Mouse (Mus musculus): ENCODE measurements at regions not wholly inside any gene's neighbourhood (a gene's known extent, or its start where the extent isn't known, plus 50 kb on each side); places are given as distances from the start of the nearest gene placed in this dataset.

- no peaks in the 10 kb centered on the region for H3K4me1 ChIP-seq (replicated peaks; ENCODE audit: control insufficient read depth in 2 of 2, insufficient read depth in 2 of 2, low read length in 1 of 2)
- no peaks in the 10 kb centered on the region for H3K27me3 ChIP-seq (ENCODE audit: control insufficient read depth, insufficient read depth, low read length)
- TF ChIP-seq CTCF (IDR thresholded peaks at IDR 0.05; ENCODE audit: low read depth) = no peak
- TF ChIP-seq EP300 (IDR thresholded peaks at IDR 0.05; ENCODE audit: low read depth) = no peak
- ATAC-seq (ENCODE audit: insufficient read depth) (no peak), DNase-seq (ENCODE audit: low read depth in 3 of 3, low spot score in 3 of 3) (no peak)
- no peak overlapping the region for H3K9ac ChIP-seq (replicated peaks)
- no peak overlapping the region for H3K4me2 ChIP-seq (ENCODE audit: low read depth)
- H3K4me3 ChIP-seq (ENCODE audit: insufficient read depth in 1 of 2, low read depth in 2 of 2, low read length in 2 of 2) = no peak overlapping the region
- no peak overlapping the region for H3K27ac ChIP-seq
- no peaks in the 10 kb centered on the region for H3K9me3 ChIP-seq (ENCODE audit: control insufficient read depth, low read length)
- WGBS (ENCODE audit: insufficient replicate concordance) = 69% methylated on average over 3 of the region's 3 CpGs
- no peaks in the 10 kb centered on the region for H3K36me3 ChIP-seq (replicated peaks; ENCODE audit: control insufficient read depth, insufficient read depth, low read depth)
These were observed 225.8 kb downstream of the Nfkbiz start for GRCm38 (mm10) chr16:55612873-55613272.

- no peaks in the 10 kb centered on the region for H3K27me3 ChIP-seq (ENCODE audit: control insufficient read depth, insufficient read depth, low read length)
- no peaks in the 10 kb centered on the region for H3K9me3 ChIP-seq (ENCODE audit: control insufficient read depth, low read length)
- TF ChIP-seq EP300 (IDR thresholded peaks at IDR 0.05; ENCODE audit: low read depth) (no peak), CTCF (IDR thresholded peaks at IDR 0.05; ENCODE audit: low read depth) (no peak)
- 58% methylated on average over 5 of the region's 5 CpGs for WGBS (ENCODE audit: insufficient replicate concordance)
- DNase-seq (ENCODE audit: low read depth in 3 of 3, low spot score in 3 of 3) = no peak
- no peak overlapping the region for H3K4me3 ChIP-seq (ENCODE audit: insufficient read depth in 1 of 2, low read depth in 2 of 2, low read length in 2 of 2)
- H3K27ac ChIP-seq = no peak overlapping the region
- no peak overlapping the region for H3K9ac ChIP-seq (replicated peaks)
- H3K4me2 ChIP-seq (ENCODE audit: low read depth) = no peak overlapping the region
- H3K4me1 ChIP-seq (replicated peaks; ENCODE audit: control insufficient read depth in 2 of 2, insufficient read depth in 2 of 2, low read length in 1 of 2) = no peaks in the 10 kb centered on the region
- H3K36me3 ChIP-seq (replicated peaks; ENCODE audit: control insufficient read depth, insufficient read depth, low read depth) = no peaks in the 10 kb centered on the region
- ATAC-seq (ENCODE audit: insufficient read depth) = no peak
These were observed 226.7 kb downstream of the Nfkbiz start for GRCm38 (mm10) chr16:55612001-55612400.

GRCm38 (mm10) chr16:55611172-55611571 is 227.5 kb downstream of the Nfkbiz start:
- TF ChIP-seq EP300 (IDR thresholded peaks at IDR 0.05; ENCODE audit: low read depth) = no peak
- TF ChIP-seq CTCF (IDR thresholded peaks at IDR 0.05; ENCODE audit: low read depth) = no peak

GRCm38 (mm10) chr16:55608361-55608760 is 230.3 kb downstream of the Nfkbiz start:
- Histone ChIP-seq H3K4me2 (ENCODE audit: low read depth) (no peak overlapping the region), H3K4me3 (ENCODE audit: insufficient read depth in 1 of 2, low read depth in 2 of 2, low read length in 2 of 2) (no peak overlapping the region), H3K9me3 (ENCODE audit: control insufficient read depth, low read length) (no peaks in the 10 kb centered on the region), H3K9ac (replicated peaks) (no peak overlapping the region), H3K4me1 (replicated peaks; ENCODE audit: control insufficient read depth in 2 of 2, insufficient read depth in 2 of 2, low read length in 1 of 2) (no peaks in the 10 kb centered on the region), H3K27me3 (ENCODE audit: control insufficient read depth, insufficient read depth, low read length) (no peaks in the 10 kb centered on the region), H3K36me3 (replicated peaks; ENCODE audit: control insufficient read depth, insufficient read depth, low read depth) (no peaks in the 10 kb centered on the region), H3K27ac (no peak overlapping the region)
- TF ChIP-seq EP300 (IDR thresholded peaks at IDR 0.05; ENCODE audit: low read depth) = no peak
- TF ChIP-seq CTCF (IDR thresholded peaks at IDR 0.05; ENCODE audit: low read depth) = no peak
- DNase-seq (ENCODE audit: low read depth in 3 of 3, low spot score in 3 of 3) (no peak), ATAC-seq (ENCODE audit: insufficient read depth) (no peak)
- WGBS (ENCODE audit: insufficient replicate concordance) = 52% methylated on average over 3 of the region's 3 CpGs

More at GRCm38 (mm10) chr16:55611172-55611571, 227.5 kb downstream of the Nfkbiz start:
- no peaks in the 10 kb centered on the region for H3K27me3 ChIP-seq (ENCODE audit: control insufficient read depth, insufficient read depth, low read length)
- H3K4me2 ChIP-seq (ENCODE audit: low read depth) = no peak overlapping the region
- no peaks in the 10 kb centered on the region for H3K4me1 ChIP-seq (replicated peaks; ENCODE audit: control insufficient read depth in 2 of 2, insufficient read depth in 2 of 2, low read length in 1 of 2)
- H3K9ac ChIP-seq (replicated peaks) = no peak overlapping the region
- H3K36me3 ChIP-seq (replicated peaks; ENCODE audit: control insufficient read depth, insufficient read depth, low read depth) = no peaks in the 10 kb centered on the region
- H3K27ac ChIP-seq = no peak overlapping the region
- H3K9me3 ChIP-seq (ENCODE audit: control insufficient read depth, low read length) = no peaks in the 10 kb centered on the region
- no peak for DNase-seq (ENCODE audit: low read depth in 3 of 3, low spot score in 3 of 3)
- no peak overlapping the region for H3K4me3 ChIP-seq (ENCODE audit: insufficient read depth in 1 of 2, low read depth in 2 of 2, low read length in 2 of 2)
- no peak for ATAC-seq (ENCODE audit: insufficient read depth)
- 63% methylated on average over 3 of the region's 3 CpGs for WGBS (ENCODE audit: insufficient replicate concordance)

GRCm38 (mm10) chr16:55606447-55607239 is 232.1 kb downstream of the Nfkbiz start:
- DNase-seq (ENCODE audit: low read depth in 3 of 3, low spot score in 3 of 3) (no peak), ATAC-seq (ENCODE audit: insufficient read depth) (no peak)
- no peak overlapping the region for H3K27ac ChIP-seq
- H3K9ac ChIP-seq (replicated peaks) = no peak overlapping the region
- H3K27me3 ChIP-seq (ENCODE audit: control insufficient read depth, insufficient read depth, low read length) = no peaks in the 10 kb centered on the region
- no peak overlapping the region for H3K4me2 ChIP-seq (ENCODE audit: low read depth)
- TF ChIP-seq CTCF (IDR thresholded peaks at IDR 0.05; ENCODE audit: low read depth) = no peak
- no peak for TF ChIP-seq EP300 (IDR thresholded peaks at IDR 0.05; ENCODE audit: low read depth)
- no peaks in the 10 kb centered on the region for H3K9me3 ChIP-seq (ENCODE audit: control insufficient read depth, low read length)
- 54% methylated on average over 7 of the region's 7 CpGs for WGBS (ENCODE audit: insufficient replicate concordance)
- no peaks in the 10 kb centered on the region for H3K4me1 ChIP-seq (replicated peaks; ENCODE audit: control insufficient read depth in 2 of 2, insufficient read depth in 2 of 2, low read length in 1 of 2)
- H3K4me3 ChIP-seq (ENCODE audit: insufficient read depth in 1 of 2, low read depth in 2 of 2, low read length in 2 of 2) = no peak overlapping the region
- no peaks in the 10 kb centered on the region for H3K36me3 ChIP-seq (replicated peaks; ENCODE audit: control insufficient read depth, insufficient read depth, low read depth)
